Mouse (Mus musculus): ENCODE measurements at regions not wholly inside any gene's neighbourhood (a gene's known extent, or its start where the extent isn't known, plus 50 kb on each side); places are given as distances from the start of the nearest gene placed in this dataset.

DNA sequence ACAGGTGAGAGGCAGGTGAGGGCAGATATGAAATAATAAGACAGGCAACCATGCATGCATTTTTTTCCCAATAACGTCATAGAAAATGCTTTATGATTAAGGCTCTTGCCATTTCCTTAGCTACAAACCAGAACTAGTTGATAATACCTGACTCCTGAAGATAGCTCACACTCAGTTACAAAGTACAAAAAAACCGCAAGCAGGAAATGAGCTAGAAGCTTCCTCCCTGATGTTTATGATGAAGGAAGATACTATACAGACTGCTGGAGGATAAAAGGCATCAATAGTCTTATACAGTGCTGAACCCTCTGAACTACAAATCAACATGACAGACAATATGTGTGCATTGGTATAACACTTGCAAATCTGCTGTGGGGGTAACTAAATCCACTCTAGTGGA is 143.3 kb upstream of the Speer2 start:
- TF ChIP-seq POLR2A (IDR thresholded peaks at IDR 0.05; ENCODE audit: low read depth, low read length) = no peak
- no peak for TF ChIP-seq JUND (conservative IDR thresholded peaks at IDR 0.05; ENCODE audit: low read depth, low read length)
- no peak for TF ChIP-seq CTCF (conservative IDR thresholded peaks at IDR 0.05 in 1 of 2, IDR thresholded peaks at IDR 0.05 in 1 of 2; ENCODE audit: low read depth in 2 of 2, low read length in 2 of 2)
- no peak for TF ChIP-seq HCFC1 (IDR thresholded peaks at IDR 0.05; ENCODE audit: low read depth, low read length)
- no peak for TF ChIP-seq CHD2 (IDR thresholded peaks at IDR 0.05; ENCODE audit: low read length)
- no peak for TF ChIP-seq TCF12 (IDR thresholded peaks at IDR 0.05; ENCODE audit: low read depth, low read length)
- TF ChIP-seq USF1 (IDR thresholded peaks at IDR 0.05; ENCODE audit: low read depth, low read length) = no peak
- no peak for TF ChIP-seq ZKSCAN1 (IDR thresholded peaks at IDR 0.05; ENCODE audit: borderline replicate concordance, low read depth, low read length)

All from CH12.LX (cell line).